ENCODE assay signal across 11 mouse cellular contexts in genomic region chr6:87183981-87184380, GRCm38 (mm10).
DNase-seq lines count a peak whose midpoint lies in the region; ATAC-seq lines count a peak whose summit lies in the region.
"Had no signal": no experiment of that assay in that cellular context is flagged by ENCODE, and none has a peak within 500 bp of the region (broad histone marks: within the 10 kb centered on the region; RNA-seq: fewer than 3 reads in every experiment).

No protein-coding gene starts in this region.

- H3K4me2 ChIP-seq in heart, embryonic 15.5 days = peak overlapping the region; percentile 24

- peak overlapping the region; percentile 88 for H3K27ac ChIP-seq in heart, embryonic 15.5 days

- H3K9me3 ChIP-seq in heart, embryonic 15.5 days (replicated peaks) = no peaks in the 10 kb centered on the region

- ATAC-seq in heart, embryonic 15.5 days (replicated peaks; ENCODE audit: insufficient number of reproducible peaks, insufficient read depth, low FRiP score, low read depth) = 0 out of 2 replicates have a peak, but pooled peaks have one; percentile 39
- peak; percentile 96 for ATAC-seq in granulocyte monocyte progenitor cell, adult 5-6 weeks (replicated peaks; ENCODE audit: poor library complexity, severe bottlenecking)
- ATAC-seq in megakaryocyte-erythroid progenitor cell, adult 5-6 weeks (replicated peaks; ENCODE audit: low FRiP score, low TSS enrichment, poor library complexity, severe bottlenecking) = peak; percentile 85

- no peak overlapping the region for H3K4me3 ChIP-seq in heart, embryonic 15.5 days

- no peaks in the 10 kb centered on the region; the same call in 1 of the 2 replicates for H3K36me3 ChIP-seq in heart, embryonic 15.5 days

- peaks cover 40% of the 10 kb centered on the region for H3K4me1 ChIP-seq in heart, embryonic 15.5 days (replicated peaks)

- no peak for DNase-seq in heart, adult 8-10 months (ENCODE audit: low spot score)
- DNase-seq in NIH3T3 (ENCODE audit: low read depth) = peak; percentile 37
- DNase-seq in gastrocnemius, adult 18-20 months (ENCODE audit: low spot score) = no peak
- no peak for DNase-seq in lung, adult 18-20 months
- DNase-seq in kidney, postnatal 10 days = no peak
- DNase-seq: adrenal gland, postnatal 36 days; lung, postnatal 36 days; thymus, adult 18-20 months had no signal

- no peaks in the 10 kb centered on the region for H3K27me3 ChIP-seq in heart, embryonic 15.5 days

- 52% methylated on average over 11 of the region's 11 CpGs for WGBS in heart, embryonic 15.5 days

- no peak overlapping the region for H3K9ac ChIP-seq in heart, embryonic 15.5 days

Comparison
In these comparisons a context has a peak if more than half of its experiments do, and no peak if none do; other contexts are left out.
1. ATAC-seq: peak in every context shown above with its lines; median percentile 96 in granulocyte monocyte progenitor cell, adult 5-6 weeks; 85 in megakaryocyte-erythroid progenitor cell, adult 5-6 weeks; 39 in heart, embryonic 15.5 days.